Mouse (Mus musculus) heart, embryonic 11.5 days (tissue): ENCODE measurements around the gene Erc1. TPM values are rescaled to one million over a fixed set of nuclear protein-coding genes. Genes with fewer than 3 reads are reported as not detected.

Source experiments
- ATAC-seq: fragments of 200-750 bp; cut with Nextera tagmentation; replicated peaks from 2 replicates; pipeline ENCODE4 v1.8.0; 2017; ENCODE audit warnings: moderate library complexity; ENCODE audit not compliant: insufficient number of reproducible peaks, low FRiP score, low TSS enrichment
- H3K27ac ChIP-seq: fragments of 300-500 bp; sonication (generic); 2 replicates; pipeline ENCODE4 v1.5.1; 2014; ENCODE audit warnings: mild to moderate bottlenecking, low read depth, low read length
- H3K27me3 ChIP-seq: fragments of 300-500 bp; sonication (generic); 2 replicates; pipeline ENCODE4 v1.6.1; 2014; ENCODE audit warnings: mild to moderate bottlenecking, low read length, mixed read lengths; ENCODE audit not compliant: control insufficient read depth, insufficient read depth
- H3K36me3 ChIP-seq: fragments of 300-500 bp; sonication (generic); 2 replicates; pipeline ENCODE4 v1.6.1; 2014; ENCODE audit warnings: mild to moderate bottlenecking, low read length, moderate library complexity, mixed read lengths; ENCODE audit not compliant: control insufficient read depth, insufficient read depth
- H3K4me1 ChIP-seq: fragments of 300-500 bp; sonication (generic); 2 replicates; pipeline ENCODE4 v1.6.1; 2014; ENCODE audit warnings: low read length; ENCODE audit not compliant: control insufficient read depth, insufficient read depth
- H3K4me2 ChIP-seq: fragments of 300-500 bp; sonication (generic); 2 replicates; pipeline ENCODE4 v1.6.1; 2014; ENCODE audit warnings: mild to moderate bottlenecking, moderate library complexity
- H3K4me3 ChIP-seq: fragments of 300-500 bp; sonication (generic); 2 replicates; pipeline ENCODE4 v1.5.1; 2014; ENCODE audit warnings: low read depth, low read length
- H3K9ac ChIP-seq: fragments of 300-500 bp; sonication (generic); 2 replicates; pipeline ENCODE4 v1.6.1; 2014; ENCODE audit warnings: mild to moderate bottlenecking, low read depth, low read length, moderate library complexity
- H3K9me3 ChIP-seq: fragments of 300-500 bp; sonication (generic); replicated peaks from 2 replicates; pipeline ENCODE4 v1.6.1; 2016; ENCODE audit warnings: low read length; ENCODE audit not compliant: control insufficient read depth
- WGBS: fragments of 180-500 bp; shearing (Covaris S2); extraction: QIAGEN DNeasy Blood & Tissue Kit; methylation state at CpG from one replicate; pipeline ENCODE4 v1.1.7; 2014; ENCODE audit not compliant: insufficient replicate concordance; 5-methylcytosine and 5-hydroxymethylcytosine counted together
- polyA plus RNA-seq: library from polyadenylated mRNA; unstranded; fragments of >200 nt; fragmentation: Nextera tagmentation; extraction: Ambion mirVana; gene quantifications from 2 replicates; pipeline ENCODE4 v1.2.1, GENCODE M21; 2014

Gene Erc1
- 17.6 and 21.8 TPM in 2 replicates for polyA plus RNA-seq

GRCm38 (mm10) chr6:119848034-119848695 is at the start of gene Erc1:
Gene Erc1, minus strand, starts transcription at chr6:119848167.
- WGBS = under 1% methylated on average over 59 of the region's 73 CpGs
- ATAC-seq = peak; percentile 96
- Histone ChIP-seq H3K4me1 (no peaks in the 10 kb centered on the region), H3K9me3 (no peaks in the 10 kb centered on the region), H3K4me2 (peak within 1 kb of the TSS; percentile 80), H3K36me3 (no peaks in the 10 kb centered on the region), H3K27ac (peak within 1 kb of the TSS; percentile 98), H3K27me3 (no peaks in the 10 kb centered on the region), H3K4me3 (peak within 1 kb of the TSS; percentile 65), H3K9ac (peak within 1 kb of the TSS; percentile 79)

- Histone ChIP-seq H3K27ac (no peak overlapping the region), H3K9me3 (no peaks in the 10 kb centered on the region), H3K27me3 (no peaks in the 10 kb centered on the region), H3K36me3 (no peaks in the 10 kb centered on the region), H3K9ac (no peak overlapping the region), H3K4me2 (no peak overlapping the region), H3K4me1 (no peaks in the 10 kb centered on the region), H3K4me3 (no peak overlapping the region)
- no peak for ATAC-seq
- 60% methylated on average over 7 of the region's 7 CpGs for WGBS
Observed at GRCm38 (mm10) chr6:119892711-119893110, 44.7 kb upstream of the Erc1 start.

GRCm38 (mm10) chr6:119883151-119883550 is 35.2 kb upstream of the Erc1 start:
- Histone ChIP-seq H3K36me3 (no peaks in the 10 kb centered on the region), H3K4me1 (no peaks in the 10 kb centered on the region), H3K9ac (no peak overlapping the region), H3K4me2 (no peak overlapping the region), H3K27ac (no peak overlapping the region), H3K9me3 (no peaks in the 10 kb centered on the region), H3K27me3 (no peaks in the 10 kb centered on the region), H3K4me3 (no peak overlapping the region)
- no peak for ATAC-seq
- WGBS = 57% methylated on average over 7 of the region's 7 CpGs

GRCm38 (mm10) chr6:119864341-119865034 is 16.5 kb upstream of the Erc1 start:
- WGBS = 81% methylated on average over 11 of the region's 11 CpGs
- no peaks in the 10 kb centered on the region for H3K9me3 ChIP-seq
- H3K4me1 ChIP-seq = no peaks in the 10 kb centered on the region
- H3K36me3 ChIP-seq = no peaks in the 10 kb centered on the region
- no peak overlapping the region for H3K4me3 ChIP-seq
- H3K27me3 ChIP-seq = no peaks in the 10 kb centered on the region
- no peak overlapping the region for H3K4me2 ChIP-seq
- no peak overlapping the region for H3K9ac ChIP-seq
- no peak overlapping the region for H3K27ac ChIP-seq
- no peak for ATAC-seq

- no peaks in the 10 kb centered on the region for H3K36me3 ChIP-seq
- WGBS = 80% methylated on average over 8 of the region's 8 CpGs
- H3K9ac ChIP-seq = no peak overlapping the region
- H3K4me1 ChIP-seq = 0 out of 2 replicates have a peak, but pooled peaks cover 3% of the 10 kb centered on the region
- no peak overlapping the region for H3K27ac ChIP-seq
- no peak overlapping the region for H3K4me3 ChIP-seq
- no peak for ATAC-seq
- H3K4me2 ChIP-seq = no peak overlapping the region
- no peaks in the 10 kb centered on the region for H3K9me3 ChIP-seq
- no peaks in the 10 kb centered on the region for H3K27me3 ChIP-seq
Observed at GRCm38 (mm10) chr6:119861519-119861918, 13.6 kb upstream of the Erc1 start.

GRCm38 (mm10) chr6:119860236-119860635 is 12.3 kb upstream of the Erc1 start:
- H3K27ac ChIP-seq = no peak overlapping the region
- no peak for ATAC-seq
- H3K9me3 ChIP-seq = no peaks in the 10 kb centered on the region
- no peak overlapping the region for H3K4me2 ChIP-seq
- no peaks in the 10 kb centered on the region for H3K27me3 ChIP-seq
- WGBS = 90% methylated on average over 2 of the region's 2 CpGs
- H3K9ac ChIP-seq = no peak overlapping the region
- 0 out of 2 replicates have a peak, but pooled peaks cover 3% of the 10 kb centered on the region for H3K4me1 ChIP-seq
- H3K4me3 ChIP-seq = no peak overlapping the region
- H3K36me3 ChIP-seq = no peaks in the 10 kb centered on the region

GRCm38 (mm10) chr6:119855471-119855870 is 7.5 kb upstream of the Erc1 start:
- no peak overlapping the region for H3K9ac ChIP-seq
- 87% methylated on average over 4 of the region's 4 CpGs for WGBS

GRCm38 (mm10) chr6:119854156-119854555 is 6.2 kb upstream of the Erc1 start:
- no peak for ATAC-seq
- 31% methylated on average over 2 of the region's 2 CpGs for WGBS

More at GRCm38 (mm10) chr6:119855471-119855870, 7.5 kb upstream of the Erc1 start:
- Histone ChIP-seq H3K27ac (no peak overlapping the region), H3K4me1 (0 out of 2 replicates have a peak, but pooled peaks cover 3% of the 10 kb centered on the region), H3K27me3 (no peaks in the 10 kb centered on the region), H3K4me2 (no peak overlapping the region), H3K36me3 (no peaks in the 10 kb centered on the region), H3K9me3 (no peaks in the 10 kb centered on the region), H3K4me3 (no peak overlapping the region)
- ATAC-seq = no peak

More at GRCm38 (mm10) chr6:119854156-119854555, 6.2 kb upstream of the Erc1 start:
- Histone ChIP-seq H3K9me3 (no peaks in the 10 kb centered on the region), H3K9ac (no peak overlapping the region), H3K27me3 (no peaks in the 10 kb centered on the region), H3K27ac (no peak overlapping the region), H3K4me1 (0 out of 2 replicates have a peak, but pooled peaks cover 3% of the 10 kb centered on the region), H3K36me3 (no peaks in the 10 kb centered on the region), H3K4me3 (no peak overlapping the region), H3K4me2 (no peak overlapping the region)
